Mouse (Mus musculus): ENCODE data around the gene B3gnt9.

Gene B3gnt9

DNA sequence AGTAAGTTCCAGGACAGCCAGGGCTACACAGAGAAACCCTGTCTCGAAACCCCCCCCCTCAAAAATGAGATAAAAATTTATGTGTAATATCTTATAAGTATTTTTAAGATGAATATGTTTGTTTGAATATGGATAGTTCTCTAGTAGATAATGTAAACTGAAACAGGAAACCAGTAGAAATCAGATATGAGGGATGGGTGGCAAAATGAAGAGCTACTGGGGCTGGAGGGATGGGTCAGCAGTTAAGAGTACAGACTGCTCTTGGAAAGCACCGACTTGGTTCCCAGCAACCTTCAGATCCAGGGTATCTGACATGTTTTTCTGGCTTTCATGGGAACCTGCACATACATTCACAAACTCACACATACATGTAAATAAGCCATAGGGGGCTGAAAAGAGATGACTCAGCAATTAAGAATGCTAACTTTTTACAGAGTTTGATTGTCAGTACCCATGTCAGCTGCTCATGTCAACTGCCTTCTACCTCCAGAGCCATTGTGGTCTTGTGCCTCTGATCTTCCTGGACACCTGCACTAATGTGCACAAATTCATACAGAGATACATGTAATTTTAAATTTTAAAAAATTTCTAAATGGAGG is 47.2 kb downstream of the B3gnt9 start:
- no peak for DNase-seq

DNA sequence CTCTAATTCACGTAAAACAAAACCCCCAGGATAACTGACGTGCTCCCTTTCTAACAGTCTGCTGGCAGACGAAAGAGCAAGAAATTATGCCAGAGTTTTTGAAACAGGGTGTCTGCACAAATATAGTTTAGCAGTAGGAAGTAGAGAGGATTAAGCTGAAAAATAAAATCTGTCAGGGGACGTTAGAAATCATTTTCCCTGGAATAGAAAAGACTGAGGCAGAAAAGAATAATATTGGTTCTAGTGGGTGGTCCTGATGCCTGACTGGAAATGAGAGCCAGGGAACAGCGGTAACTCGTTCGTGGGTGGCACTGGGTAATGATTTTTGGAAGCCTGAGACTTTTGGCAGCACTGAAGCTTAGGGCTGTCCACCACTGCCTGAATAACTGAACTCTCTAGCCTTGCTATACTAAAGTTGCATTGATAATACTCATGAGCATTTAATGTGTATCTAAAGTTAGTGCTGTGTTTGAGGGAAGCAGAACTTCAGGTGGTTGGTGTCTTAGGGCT is 48.1 kb downstream of the B3gnt9 start:
- DNase-seq = no peak

DNA sequence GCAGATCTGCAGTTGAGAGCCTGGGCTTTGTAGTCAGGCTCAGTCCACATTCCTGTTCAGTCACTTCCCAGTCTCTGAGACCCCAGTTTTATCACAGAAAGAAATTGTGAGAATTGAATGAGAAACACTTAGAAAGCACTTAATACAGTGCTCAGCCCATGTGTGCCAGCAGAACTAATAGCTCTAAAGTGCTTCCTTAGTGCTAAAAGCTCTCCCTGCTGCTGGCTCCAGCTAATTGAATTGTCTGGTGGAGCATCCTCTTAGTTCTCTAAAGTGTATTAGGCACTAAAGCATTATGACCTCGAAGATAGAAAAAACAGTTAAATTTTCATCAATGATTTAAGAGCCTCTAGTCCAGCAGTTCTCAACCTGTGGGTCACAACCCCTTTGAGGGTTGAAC is 49.2 kb downstream of the B3gnt9 start:
- no peak for DNase-seq

Data from thymus, adult 18-20 months (tissue).